Mouse (Mus musculus) limb, embryonic 11.5 days (tissue): Measurements from ENCODE around the gene Cyp21a1. TPM values are rescaled to one million over a fixed set of nuclear protein-coding genes. Genes with fewer than 3 reads are reported as not detected.
"Not testable (repeated sequence)": the region's sequence is repeated elsewhere in the genome, so short reads cannot be mapped to it uniquely, and the experiment has no call there.

Experiments used
- ATAC-seq: fragments of 200-750 bp; cut with Nextera tagmentation; 2 replicates; pipeline ENCODE4 v1.8.0; 2017; ENCODE audit warnings: low read depth; ENCODE audit not compliant: insufficient number of reproducible peaks, low FRiP score, low TSS enrichment
- DNase-seq: peaks from one replicate; pipeline ENCODE4 v3.0.0-alpha.2; 2015; ENCODE audit warnings: low spot score
- H3K27ac ChIP-seq: fragments of 300-500 bp; sonication (generic); replicated peaks from 2 replicates; pipeline ENCODE4 v1.5.1; 2014; ENCODE audit warnings: low read depth, mild to moderate bottlenecking, low read length
- H3K27me3 ChIP-seq: fragments of 300-500 bp; sonication (generic); 2 replicates; pipeline ENCODE4 v1.6.1; 2014; ENCODE audit warnings: mild to moderate bottlenecking, low read length, mixed read lengths; ENCODE audit not compliant: control insufficient read depth, insufficient read depth
- H3K36me3 ChIP-seq: fragments of 300-500 bp; sonication (generic); 2 replicates; pipeline ENCODE4 v1.6.1; 2014; ENCODE audit warnings: mild to moderate bottlenecking, low read length, moderate library complexity, mixed read lengths; ENCODE audit not compliant: control insufficient read depth, insufficient read depth
- H3K4me1 ChIP-seq: fragments of 300-500 bp; sonication (generic); 2 replicates; pipeline ENCODE4 v1.6.1; 2014; ENCODE audit warnings: low read length, mixed read lengths; ENCODE audit not compliant: control insufficient read depth, insufficient read depth
- H3K4me2 ChIP-seq: fragments of 300-500 bp; sonication (generic); 2 replicates; pipeline ENCODE4 v1.6.1; 2014; ENCODE audit warnings: low read depth, mild to moderate bottlenecking, moderate library complexity; ENCODE audit not compliant: severe bottlenecking
- H3K4me3 ChIP-seq: fragments of 300-500 bp; sonication (generic); 2 replicates; pipeline ENCODE4 v1.5.1; 2014; ENCODE audit warnings: low read depth, low read length
- H3K9ac ChIP-seq: fragments of 300-500 bp; sonication (generic); 2 replicates; pipeline ENCODE4 v1.6.1; 2014; ENCODE audit warnings: mild to moderate bottlenecking, low read length
- H3K9me3 ChIP-seq: fragments of 300-500 bp; sonication (generic); 2 replicates; pipeline ENCODE4 v1.6.1; 2016; ENCODE audit warnings: low read length; ENCODE audit not compliant: control insufficient read depth
- WGBS: fragments of 180-500 bp; shearing (Covaris S2); extraction: QIAGEN DNeasy Blood & Tissue Kit; methylation state at CpG from one replicate; pipeline ENCODE4 v1.1.7; 2014; 5-methylcytosine and 5-hydroxymethylcytosine counted together
- polyA plus RNA-seq: library from polyadenylated mRNA; unstranded; fragments of >200 nt; fragmentation: Nextera tagmentation; extraction: Ambion mirVana; gene quantifications from 2 replicates; pipeline ENCODE4 v1.2.1, GENCODE M21; 2014

The Cyp21a1 gene
- polyA plus RNA-seq, 1 experiment from 2014 or later: not detected

DNA sequence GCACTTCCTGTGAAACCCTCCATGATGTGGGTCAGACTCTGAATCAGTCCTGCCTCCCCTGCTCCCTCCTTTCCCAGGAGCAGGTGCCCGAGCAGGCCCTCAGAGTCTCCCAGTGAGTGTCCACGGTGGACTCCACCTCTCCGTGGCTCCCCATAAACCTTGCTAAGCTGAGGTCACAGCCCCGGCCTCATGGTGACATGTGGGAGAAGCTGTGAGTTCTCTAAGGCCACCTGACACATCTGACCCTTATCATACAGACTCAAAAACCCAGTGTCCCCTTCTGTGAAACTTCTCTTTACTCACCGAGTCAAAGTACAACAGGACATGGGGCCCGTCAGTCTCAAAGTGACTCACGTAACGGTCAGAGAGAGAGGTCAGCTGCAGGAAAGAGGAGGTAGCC is 6.5 kb upstream of the Cyp21a1 start:
- H3K9ac ChIP-seq, H3K9me3 ChIP-seq, H3K4me1 ChIP-seq, H3K27ac ChIP-seq, H3K4me2 ChIP-seq, H3K36me3 ChIP-seq, H3K27me3 ChIP-seq, DNase-seq, ATAC-seq, H3K4me3 ChIP-seq: not testable (repeated sequence)
- 83% methylated on average over 8 of the region's 8 CpGs for WGBS

DNA sequence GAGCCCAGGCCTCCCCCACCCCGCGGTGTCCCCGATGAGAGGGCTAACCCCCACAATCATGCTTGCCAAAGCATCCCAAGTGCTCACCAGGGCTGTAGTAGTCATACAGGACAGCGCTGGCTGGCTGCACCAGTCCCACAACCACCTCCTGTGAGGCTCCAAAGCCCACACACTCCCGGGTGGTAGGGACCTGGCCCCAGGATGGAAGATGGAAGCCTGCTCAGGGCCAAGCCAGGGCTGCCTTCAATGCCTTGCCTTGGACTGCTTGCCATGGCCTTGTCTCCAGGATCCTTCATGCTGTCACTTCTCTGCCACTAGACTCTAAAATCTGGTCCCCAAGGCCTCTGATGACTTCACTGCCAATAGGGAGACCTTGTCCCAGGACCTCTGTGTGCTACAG is 6.0 kb upstream of the Cyp21a1 start:
- ATAC-seq, H3K27me3 ChIP-seq, H3K27ac ChIP-seq, H3K9me3 ChIP-seq, H3K4me1 ChIP-seq, H3K4me3 ChIP-seq, H3K4me2 ChIP-seq, H3K9ac ChIP-seq, DNase-seq, H3K36me3 ChIP-seq: not testable (repeated sequence)
- WGBS: 76% methylated on average over 5 of the region's 5 CpGs

GRCm38 (mm10) chr17:34808599-34809205 is 4.3 kb upstream of the Cyp21a1 start:
- Histone ChIP-seq H3K4me3 (no peak overlapping the region), H3K27ac (no peak overlapping the region), H3K4me2 (no peak overlapping the region), H3K4me1 (no peaks in the 10 kb centered on the region), H3K27me3 (no peaks in the 10 kb centered on the region), H3K9me3 (peaks cover 3% of the 10 kb centered on the region; the same call in 1 of the 2 replicates), H3K36me3 (no peaks in the 10 kb centered on the region), H3K9ac (no peak overlapping the region)
- ATAC-seq (no peak), DNase-seq (no peak)
- 80% methylated on average over 6 of the region's 6 CpGs for WGBS

DNA sequence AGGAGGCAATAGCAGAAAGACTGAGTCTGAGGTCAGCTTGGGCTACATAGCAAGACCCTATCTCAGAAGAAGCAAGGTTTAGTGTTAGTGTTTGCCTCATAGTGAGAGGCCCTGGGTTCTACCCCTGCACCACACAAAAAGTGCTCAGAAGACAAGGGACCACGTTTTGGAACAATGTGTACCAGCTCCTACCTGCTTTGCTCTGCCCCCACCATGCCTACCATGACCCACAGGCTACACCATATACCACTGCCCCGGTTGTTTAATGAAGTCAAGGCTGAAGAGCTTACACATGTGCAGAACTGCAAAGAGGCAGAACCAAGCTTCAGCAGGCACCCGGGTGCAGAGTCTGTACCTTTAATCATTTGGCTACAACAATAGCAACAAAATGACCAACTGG is 2.8 kb upstream of the Cyp21a1 start:
- Histone ChIP-seq H3K4me2 (no peak overlapping the region), H3K27ac (no peak overlapping the region), H3K9ac (no peak overlapping the region), H3K36me3 (no peaks in the 10 kb centered on the region), H3K9me3 (peaks cover 3% of the 10 kb centered on the region; the same call in 1 of the 2 replicates), H3K4me1 (no peaks in the 10 kb centered on the region), H3K27me3 (no peaks in the 10 kb centered on the region), H3K4me3 (no peak overlapping the region)
- DNase-seq: no peak
- WGBS: 64% methylated on average over 3 of the region's 3 CpGs
- no peak for ATAC-seq

DNA sequence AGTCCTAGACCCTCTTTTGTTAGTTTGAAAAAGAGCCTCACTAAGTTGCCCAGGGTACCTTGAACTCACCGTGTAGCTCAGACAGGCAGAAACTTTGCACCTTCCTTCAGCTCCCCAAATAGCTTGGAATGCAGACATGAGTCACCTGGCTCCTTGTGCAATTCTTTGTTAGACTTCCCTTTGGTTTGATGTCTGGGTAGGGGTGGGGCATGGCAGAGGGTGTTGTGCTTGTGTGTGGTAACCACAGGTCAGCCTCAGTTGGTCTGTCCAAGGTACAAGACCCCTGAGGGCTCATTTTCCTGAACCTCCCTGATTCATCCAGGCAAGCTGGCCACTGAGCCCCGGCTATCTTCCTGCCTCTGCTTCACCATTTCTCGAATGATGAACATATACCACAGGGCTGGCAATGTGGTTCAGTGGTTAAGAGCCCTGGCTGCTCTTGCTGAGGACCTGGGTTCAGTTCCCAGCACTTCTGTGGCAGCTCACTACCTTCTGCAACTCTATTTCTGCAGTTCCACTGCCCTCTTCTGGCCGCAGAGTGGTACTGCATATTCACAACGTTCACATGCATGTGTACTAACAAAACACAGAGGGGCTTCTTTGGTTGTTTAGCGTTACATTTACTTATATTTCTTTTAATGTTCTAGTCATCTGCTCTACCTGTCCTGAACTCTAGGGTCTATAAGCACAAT is 656 bp upstream of the Cyp21a1 start:
- Histone ChIP-seq H3K27me3 (no peaks in the 10 kb centered on the region), H3K4me1 (no peaks in the 10 kb centered on the region), H3K9ac (no peak overlapping the region), H3K9me3 (peaks cover 3% of the 10 kb centered on the region; the same call in 1 of the 2 replicates), H3K4me3 (no peak overlapping the region), H3K27ac (no peak overlapping the region), H3K4me2 (no peak overlapping the region), H3K36me3 (no peaks in the 10 kb centered on the region)
- ATAC-seq (no peak), DNase-seq (no peak)
- WGBS: 69% methylated on average over 6 of the region's 6 CpGs

GRCm38 (mm10) chr17:34803367-34803766 is 994 bp downstream of the Cyp21a1 start:
- H3K4me1 ChIP-seq, ATAC-seq, DNase-seq, H3K9me3 ChIP-seq, H3K27me3 ChIP-seq, H3K4me3 ChIP-seq, H3K36me3 ChIP-seq, H3K9ac ChIP-seq, H3K4me2 ChIP-seq, H3K27ac ChIP-seq: not testable (repeated sequence)
- WGBS: 90% methylated on average over 6 of the region's 6 CpGs

- not testable (repeated sequence) for DNase-seq, H3K9me3 ChIP-seq, H3K4me1 ChIP-seq, H3K36me3 ChIP-seq, ATAC-seq, H3K4me3 ChIP-seq, H3K4me2 ChIP-seq, H3K27me3 ChIP-seq, H3K9ac ChIP-seq, H3K27ac ChIP-seq
- WGBS: 93% methylated on average over 9 of the region's 9 CpGs
Observed at GRCm38 (mm10) chr17:34802756-34803155, 1.6 kb downstream of the Cyp21a1 start.

DNA sequence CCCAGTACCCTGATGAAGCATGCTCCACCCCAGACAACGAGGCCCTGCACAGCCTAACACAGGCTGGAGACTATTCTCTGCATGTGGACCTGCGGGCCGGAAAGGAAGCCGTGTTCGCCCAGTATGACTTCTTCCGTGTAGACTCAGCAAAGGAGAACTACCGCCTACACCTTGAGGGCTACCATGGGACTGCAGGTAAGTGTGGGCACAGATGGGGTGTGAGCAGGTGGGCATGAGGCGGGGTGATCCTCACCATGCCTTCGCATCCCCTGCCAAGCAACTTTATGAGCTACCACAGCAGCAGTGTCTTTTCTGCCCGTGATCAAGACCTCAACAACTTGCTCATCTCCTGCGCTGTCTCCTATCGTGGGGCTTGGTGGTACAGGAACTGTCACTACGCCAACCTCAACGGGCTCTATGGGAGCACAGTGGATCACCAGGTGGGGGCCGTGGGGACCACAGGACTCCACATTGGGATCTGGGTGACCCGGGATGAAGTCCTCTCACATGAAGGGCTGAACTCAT is 3.5 kb downstream of the Cyp21a1 start:
- not testable (repeated sequence) for H3K36me3 ChIP-seq, H3K9me3 ChIP-seq, H3K4me3 ChIP-seq, H3K9ac ChIP-seq, H3K4me2 ChIP-seq, H3K27ac ChIP-seq, H3K27me3 ChIP-seq, DNase-seq, ATAC-seq, H3K4me1 ChIP-seq
- WGBS: 93% methylated on average over 16 of the region's 16 CpGs
